Mouse (Mus musculus): ENCODE measurements around the gene Slc35e3. TPM values are rescaled to one million over a fixed set of nuclear protein-coding genes. Genes with fewer than 3 reads are reported as not detected.

Gene Slc35e3
- total and polyA plus RNA-seq, 3 experiments, result 2.2 to 9.7 (median 5.0) TPM

GRCm38 (mm10) chr10:117687577-117687976 lies 58.6 kb downstream of the Slc35e3 start:
- Histone ChIP-seq H3K27me3 (replicated peaks) (no peaks in the 10 kb centered on the region), H3K27ac (ENCODE audit: insufficient read depth, low read depth) (no peak overlapping the region), H3K4me3 (replicated peaks in 1 of 3; ENCODE audit: low read depth in 2 of 3, low read length in 2 of 3, poor library complexity in 1 of 3) (no peak overlapping the region), H3K9me3 (replicated peaks; ENCODE audit: low read length) (no peaks in the 10 kb centered on the region), H3K4me1 (ENCODE audit: control insufficient read depth in 1 of 2, insufficient read depth in 2 of 2) (no peaks in the 10 kb centered on the region), H3K9ac (ENCODE audit: insufficient read depth, low read depth) (no peak overlapping the region), H3K4me2 (ENCODE audit: insufficient read depth, low read depth, poor library complexity, severe bottlenecking) (no peak overlapping the region), H3K36me3 (replicated peaks in 1 of 2; ENCODE audit: control insufficient read depth in 1 of 2, insufficient read depth in 1 of 2, low read length in 1 of 2) (peaks cover 27 to 43% of the 10 kb centered on the region in 2 experiments), H3K79me2 (replicated peaks; ENCODE audit: control insufficient read depth, extremely low read depth, insufficient read depth, poor library complexity, severe bottlenecking) (no peaks in the 10 kb centered on the region; the same call in none of the 2 replicates)
- dilution Hi-C loops (cut with MboI; ENCODE audit: extremely low pct_ligation_motif_present, extremely low pct_unique_long_range_greater_than_20kb, low sequenced_read_pairs), result no loop called here
- in situ Hi-C loops (cut with MboI; ENCODE audit: low pct_ligation_motif_present, low pct_unique_long_range_greater_than_20kb, low sequenced_read_pairs), result no loop called here
- TF ChIP-seq CHD2 (IDR thresholded peaks at IDR 0.05; ENCODE audit: low read length) (0 out of 2 replicates have a peak, but pooled peaks have one; percentile 1), MAZ (IDR thresholded peaks at IDR 0.05; ENCODE audit: low read depth, low read length) (no peak)
- DNase-seq (ENCODE audit: extremely low read depth), result no peak

DNA sequence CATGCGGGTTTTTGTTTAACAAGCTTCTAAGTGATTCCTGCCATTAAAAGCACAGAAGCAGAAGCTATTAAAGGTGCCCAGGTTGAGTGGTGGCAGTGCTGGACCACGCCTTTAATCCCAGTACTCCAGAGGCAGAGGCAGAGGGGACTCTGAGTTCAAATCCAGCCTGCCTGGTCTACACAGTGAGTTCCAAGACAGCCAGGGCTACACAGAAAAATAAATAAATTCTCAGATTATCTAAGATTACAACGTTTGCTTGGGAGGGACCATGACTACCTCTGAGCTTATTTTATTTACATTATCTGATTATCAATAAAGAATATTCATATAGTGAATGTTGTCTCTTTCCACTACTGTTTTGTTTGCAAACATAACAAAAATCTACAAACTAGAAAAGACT lies 59.1 kb downstream of the Slc35e3 start:
- no peak for DNase-seq (ENCODE audit: extremely low read depth)

GRCm38 (mm10) chr10:117685849-117686591 lies 60.1 kb downstream of the Slc35e3 start:
- dilution Hi-C loops (cut with MboI; ENCODE audit: extremely low pct_ligation_motif_present, extremely low pct_unique_long_range_greater_than_20kb, low sequenced_read_pairs), result no loop called here
- Histone ChIP-seq H3K4me2 (ENCODE audit: insufficient read depth, low read depth, poor library complexity, severe bottlenecking) (no peak overlapping the region), H3K36me3 (replicated peaks in 1 of 2; ENCODE audit: control insufficient read depth in 1 of 2, insufficient read depth in 1 of 2, low read length in 1 of 2) (peaks cover 17 to 30% of the 10 kb centered on the region in 2 experiments), H3K79me2 (replicated peaks; ENCODE audit: control insufficient read depth, extremely low read depth, insufficient read depth, poor library complexity, severe bottlenecking) (no peaks in the 10 kb centered on the region), H3K9me3 (replicated peaks; ENCODE audit: low read length) (no peaks in the 10 kb centered on the region), H3K27ac (ENCODE audit: insufficient read depth, low read depth) (no peak overlapping the region), H3K4me3 (replicated peaks in 1 of 3; ENCODE audit: low read depth in 2 of 3, low read length in 2 of 3, poor library complexity in 1 of 3) (no peak overlapping the region), H3K4me1 (ENCODE audit: control insufficient read depth in 1 of 2, insufficient read depth in 2 of 2) (no peaks in the 10 kb centered on the region), H3K27me3 (replicated peaks) (no peaks in the 10 kb centered on the region), H3K9ac (ENCODE audit: insufficient read depth, low read depth) (no peak overlapping the region)
- in situ Hi-C loops (cut with MboI; ENCODE audit: low pct_ligation_motif_present, low pct_unique_long_range_greater_than_20kb, low sequenced_read_pairs), result no loop called here
- no peak for DNase-seq (ENCODE audit: extremely low read depth)
- no peak for TF ChIP-seq E2F4 (IDR thresholded peaks at IDR 0.05; ENCODE audit: insufficient replicate concordance, low read depth, low read length)
- no peak for TF ChIP-seq MAFK (IDR thresholded peaks at IDR 0.05; ENCODE audit: insufficient replicate concordance, low read length)
- no peak for TF ChIP-seq ELF1 (IDR thresholded peaks at IDR 0.05; ENCODE audit: low read depth, low read length)
- no peak for TF ChIP-seq NELFE (IDR thresholded peaks at IDR 0.05; ENCODE audit: low read depth, low read length)
- TF ChIP-seq CHD2 (IDR thresholded peaks at IDR 0.05; ENCODE audit: low read length), result no peak

More for the DNA sequence above, 59.1 kb downstream of the Slc35e3 start:
- no peak overlapping the region for H3K27ac ChIP-seq (ENCODE audit: insufficient read depth, low read depth)
- no peak overlapping the region for H3K9ac ChIP-seq (ENCODE audit: insufficient read depth, low read depth)
- H3K27me3 ChIP-seq (replicated peaks), result no peaks in the 10 kb centered on the region
- no peak overlapping the region for H3K4me3 ChIP-seq (replicated peaks in 1 of 3; ENCODE audit: low read depth in 2 of 3, low read length in 2 of 3, poor library complexity in 1 of 3)
- no peak for TF ChIP-seq SMC3 (IDR thresholded peaks at IDR 0.05; ENCODE audit: low read depth, low read length)
- TF ChIP-seq PAX5 (IDR thresholded peaks at IDR 0.05; ENCODE audit: low read length), result no peak
- no peak for TF ChIP-seq CTCF (conservative IDR thresholded peaks at IDR 0.05 in 1 of 2, IDR thresholded peaks at IDR 0.05 in 1 of 2; ENCODE audit: low read depth in 2 of 2, low read length in 2 of 2)
- TF ChIP-seq EP300 (IDR thresholded peaks at IDR 0.05; ENCODE audit: low read length), result no peak
- no peak for TF ChIP-seq MXI1 (IDR thresholded peaks at IDR 0.05; ENCODE audit: low read depth, low read length)
- no peak for TF ChIP-seq HCFC1 (IDR thresholded peaks at IDR 0.05; ENCODE audit: low read depth, low read length)
- TF ChIP-seq ETS1 (conservative IDR thresholded peaks at IDR 0.05; ENCODE audit: low read depth, low read length), result no peak
- no peak for TF ChIP-seq ZC3H11A (IDR thresholded peaks at IDR 0.05; ENCODE audit: low read depth, low read length)
- TF ChIP-seq USF1 (IDR thresholded peaks at IDR 0.05; ENCODE audit: low read depth, low read length), result no peak
- no peak for TF ChIP-seq KAT2A (IDR thresholded peaks at IDR 0.05; ENCODE audit: insufficient replicate concordance, low read length)
- TF ChIP-seq JUN (IDR thresholded peaks at IDR 0.05; ENCODE audit: insufficient read depth, low read depth, low read length), result no peak
- TF ChIP-seq SIN3A (IDR thresholded peaks at IDR 0.05; ENCODE audit: low read length), result no peak
- H3K36me3 ChIP-seq (replicated peaks in 1 of 2; ENCODE audit: control insufficient read depth in 1 of 2, insufficient read depth in 1 of 2, low read length in 1 of 2), result peaks cover 25 to 38% of the 10 kb centered on the region in 2 experiments
- H3K9me3 ChIP-seq (replicated peaks; ENCODE audit: low read length), result no peaks in the 10 kb centered on the region
- no peaks in the 10 kb centered on the region for H3K4me1 ChIP-seq (ENCODE audit: control insufficient read depth in 1 of 2, insufficient read depth in 2 of 2)
- H3K79me2 ChIP-seq (replicated peaks; ENCODE audit: control insufficient read depth, extremely low read depth, insufficient read depth, poor library complexity, severe bottlenecking), result no peaks in the 10 kb centered on the region; the same call in 1 of the 2 replicates
- H3K4me2 ChIP-seq (ENCODE audit: insufficient read depth, low read depth, poor library complexity, severe bottlenecking), result no peak overlapping the region
- dilution Hi-C loops (cut with MboI; ENCODE audit: extremely low pct_ligation_motif_present, extremely low pct_unique_long_range_greater_than_20kb, low sequenced_read_pairs) (no loop called here), in situ Hi-C loops (cut with MboI; ENCODE audit: low pct_ligation_motif_present, low pct_unique_long_range_greater_than_20kb, low sequenced_read_pairs) (no loop called here)

Measured in CH12.LX (cell line).